Mouse (Mus musculus) hindbrain, embryonic 16.5 days (tissue): ENCODE data around the gene Gm10188. TPM values are rescaled to one million over a fixed set of nuclear protein-coding genes. Genes with fewer than 3 reads are reported as not detected.

ENCODE experiments used
- ATAC-seq: fragments of 200-750 bp; cut with Nextera tagmentation; 2 replicates; pipeline ENCODE4 v1.8.0; 2017; ENCODE audit warnings: moderate TSS enrichment, moderate library complexity
- H3K27ac ChIP-seq: fragments of 300-500 bp; sonication (generic); 2 replicates; pipeline ENCODE4 v1.5.1; 2014; ENCODE audit warnings: low read depth, mild to moderate bottlenecking, control low read depth, low read length, moderate library complexity
- H3K27me3 ChIP-seq: fragments of 300-500 bp; sonication (generic); replicated peaks from 2 replicates; pipeline ENCODE4 v1.6.1; 2014; ENCODE audit warnings: low read length; ENCODE audit not compliant: control insufficient read depth, insufficient read depth
- H3K36me3 ChIP-seq: fragments of 300-500 bp; sonication (generic); 2 replicates; pipeline ENCODE4 v1.6.1; 2014; ENCODE audit warnings: mild to moderate bottlenecking, low read length, moderate library complexity, mixed read lengths; ENCODE audit not compliant: control insufficient read depth, insufficient read depth
- H3K4me1 ChIP-seq: fragments of 300-500 bp; sonication (generic); 2 replicates; pipeline ENCODE4 v1.6.1; 2014; ENCODE audit warnings: low read depth, low read length; ENCODE audit not compliant: control insufficient read depth, insufficient read depth
- H3K4me2 ChIP-seq: fragments of 300-500 bp; sonication (generic); 2 replicates; pipeline ENCODE4 v1.6.1; 2014; ENCODE audit warnings: mild to moderate bottlenecking, low read length, control low read depth, moderate library complexity
- H3K4me3 ChIP-seq: fragments of 300-500 bp; sonication (generic); 2 replicates; pipeline ENCODE4 v1.5.1; 2014; ENCODE audit warnings: mild to moderate bottlenecking, low read length, control low read depth, moderate library complexity
- H3K9ac ChIP-seq: fragments of 300-500 bp; sonication (generic); 2 replicates; pipeline ENCODE4 v1.6.1; 2014; ENCODE audit warnings: low read depth, mild to moderate bottlenecking, control low read depth, low read length, moderate library complexity
- H3K9me3 ChIP-seq: fragments of 300-500 bp; sonication (generic); 2 replicates; pipeline ENCODE4 v1.6.1; 2014; ENCODE audit warnings: mild to moderate bottlenecking, low read length, moderate library complexity; ENCODE audit not compliant: control insufficient read depth
- WGBS: fragments of 180-500 bp; shearing (Covaris S2); extraction: QIAGEN DNeasy Blood & Tissue Kit; methylation state at CpG from one replicate; pipeline ENCODE4 v1.1.7; 2014; 5-methylcytosine and 5-hydroxymethylcytosine counted together
- polyA plus RNA-seq: library from polyadenylated mRNA; unstranded; fragments of >200 nt; fragmentation: Nextera tagmentation; extraction: Ambion mirVana; gene quantifications from 2 replicates; pipeline ENCODE4 v1.2.1, GENCODE M21; 2015

The Gm10188 gene
- not detected in 2 replicates for polyA plus RNA-seq

DNA sequence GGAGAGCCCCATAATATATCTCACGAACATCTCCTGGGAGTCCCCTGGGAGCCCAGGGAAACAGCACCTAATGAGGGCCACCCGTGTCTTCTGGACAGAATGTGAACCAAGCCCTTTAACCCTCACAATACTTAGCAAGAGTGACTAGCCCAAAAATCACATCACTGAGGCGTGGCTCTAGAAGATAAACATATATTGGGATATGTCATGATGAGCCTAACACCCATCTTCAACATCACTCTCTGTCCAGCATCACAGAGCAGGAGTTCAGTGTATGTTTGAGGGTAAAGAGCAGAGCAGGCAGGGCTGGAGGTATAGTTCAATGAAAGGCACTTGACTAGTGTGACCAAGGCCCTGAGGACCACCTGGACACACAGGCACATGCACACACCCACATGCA is at the start of gene Gm10188:
Gm10188 (minus strand) TSS at position 101 of the 400 bp plus-strand sequence.
- H3K4me1 ChIP-seq, result no peaks in the 10 kb centered on the region
- no peaks in the 10 kb centered on the region for H3K9me3 ChIP-seq
- no peak within 1 kb of the TSS for H3K9ac ChIP-seq
- H3K27me3 ChIP-seq, result no peaks in the 10 kb centered on the region
- WGBS, result 96% methylated on average over 3 of the region's 3 CpGs
- H3K36me3 ChIP-seq, result no peaks in the 10 kb centered on the region
- no peak for ATAC-seq
- no peak within 1 kb of the TSS for H3K27ac ChIP-seq
- H3K4me2 ChIP-seq, result no peak within 1 kb of the TSS
- H3K4me3 ChIP-seq, result no peak within 1 kb of the TSS

DNA sequence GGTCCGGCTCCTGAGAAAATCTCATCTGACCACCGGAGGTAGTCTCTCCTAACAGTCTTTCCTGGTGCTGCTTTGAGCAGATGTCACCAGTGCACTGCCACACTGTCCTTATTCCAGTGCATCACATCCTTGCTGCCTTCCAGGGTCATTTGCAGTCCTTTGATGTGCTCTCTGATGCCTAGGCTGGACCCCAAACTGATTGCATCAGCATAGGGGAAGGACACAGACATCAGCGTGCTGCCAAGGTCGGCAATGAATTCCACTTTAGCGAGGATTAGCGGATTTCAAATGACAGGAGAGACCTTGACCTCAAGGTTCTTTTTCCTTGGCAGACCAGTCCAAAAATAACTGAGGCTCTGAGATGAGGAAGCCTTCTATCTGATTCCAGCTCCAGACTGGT is 47.6 kb upstream of the Gm10188 start:
- H3K27me3 ChIP-seq, result no peaks in the 10 kb centered on the region
- H3K9ac ChIP-seq, result no peak overlapping the region
- 72% methylated on average over 6 of the region's 6 CpGs for WGBS
- H3K36me3 ChIP-seq, result no peaks in the 10 kb centered on the region
- ATAC-seq, result no peak
- H3K9me3 ChIP-seq, result no peaks in the 10 kb centered on the region
- no peak overlapping the region for H3K4me3 ChIP-seq
- H3K4me2 ChIP-seq, result no peak overlapping the region
- no peak overlapping the region for H3K27ac ChIP-seq
- H3K4me1 ChIP-seq, result peaks cover 8% of the 10 kb centered on the region

DNA sequence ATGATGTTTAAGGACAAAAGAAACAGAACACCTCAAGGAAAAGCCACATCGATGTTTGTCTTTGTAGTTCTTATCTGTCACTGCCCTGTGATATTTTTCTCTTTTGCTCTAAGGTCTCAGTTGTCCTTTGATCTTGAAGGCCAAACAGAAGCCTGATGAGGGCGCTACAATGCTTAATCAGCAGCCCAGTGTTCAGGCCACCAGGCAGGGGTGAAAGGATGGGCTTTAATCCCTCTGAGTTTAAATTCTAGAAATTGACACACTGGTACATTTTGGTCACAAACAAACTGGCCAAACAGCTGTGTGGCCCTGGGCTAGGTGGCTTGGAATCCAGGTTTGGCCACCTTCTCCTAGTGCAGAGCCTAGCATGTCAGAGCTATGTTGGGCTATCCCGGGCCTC is 47.1 kb upstream of the Gm10188 start:
- H3K27ac ChIP-seq, result no peak overlapping the region
- ATAC-seq, result no peak
- no peak overlapping the region for H3K4me2 ChIP-seq
- 84% methylated on average over 3 of the region's 3 CpGs for WGBS
- H3K9me3 ChIP-seq, result no peaks in the 10 kb centered on the region
- H3K9ac ChIP-seq, result no peak overlapping the region
- H3K4me1 ChIP-seq, result peaks cover 3% of the 10 kb centered on the region
- H3K4me3 ChIP-seq, result no peak overlapping the region
- H3K27me3 ChIP-seq, result no peaks in the 10 kb centered on the region
- H3K36me3 ChIP-seq, result no peaks in the 10 kb centered on the region

DNA sequence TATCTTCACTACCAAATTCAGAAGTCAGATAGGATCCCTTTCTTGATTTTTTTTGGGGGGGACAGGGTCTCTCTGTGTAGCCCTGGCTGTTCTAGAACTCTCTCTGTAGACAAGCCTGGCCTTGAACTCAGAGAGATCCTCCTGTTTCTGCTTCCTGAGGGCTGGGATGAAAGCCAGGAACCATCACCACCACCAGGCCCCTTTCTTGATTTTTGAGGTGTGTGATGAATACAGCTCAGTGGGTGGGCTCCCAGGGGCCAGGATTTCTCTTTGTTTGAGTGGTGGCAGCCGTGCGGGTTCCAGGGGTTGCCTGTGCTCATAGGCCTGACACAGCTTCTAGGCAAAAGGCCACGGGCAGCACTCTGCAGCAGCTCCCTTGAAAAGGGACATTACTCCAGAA is 41.7 kb upstream of the Gm10188 start:
- no peak for ATAC-seq
- Histone ChIP-seq H3K27ac (no peak overlapping the region), H3K4me2 (no peak overlapping the region), H3K27me3 (no peaks in the 10 kb centered on the region), H3K4me3 (no peak overlapping the region), H3K4me1 (no peaks in the 10 kb centered on the region; the same call in none of the 2 replicates), H3K9ac (no peak overlapping the region), H3K9me3 (no peaks in the 10 kb centered on the region), H3K36me3 (no peaks in the 10 kb centered on the region)
- 42% methylated on average over 3 of the region's 3 CpGs for WGBS

DNA sequence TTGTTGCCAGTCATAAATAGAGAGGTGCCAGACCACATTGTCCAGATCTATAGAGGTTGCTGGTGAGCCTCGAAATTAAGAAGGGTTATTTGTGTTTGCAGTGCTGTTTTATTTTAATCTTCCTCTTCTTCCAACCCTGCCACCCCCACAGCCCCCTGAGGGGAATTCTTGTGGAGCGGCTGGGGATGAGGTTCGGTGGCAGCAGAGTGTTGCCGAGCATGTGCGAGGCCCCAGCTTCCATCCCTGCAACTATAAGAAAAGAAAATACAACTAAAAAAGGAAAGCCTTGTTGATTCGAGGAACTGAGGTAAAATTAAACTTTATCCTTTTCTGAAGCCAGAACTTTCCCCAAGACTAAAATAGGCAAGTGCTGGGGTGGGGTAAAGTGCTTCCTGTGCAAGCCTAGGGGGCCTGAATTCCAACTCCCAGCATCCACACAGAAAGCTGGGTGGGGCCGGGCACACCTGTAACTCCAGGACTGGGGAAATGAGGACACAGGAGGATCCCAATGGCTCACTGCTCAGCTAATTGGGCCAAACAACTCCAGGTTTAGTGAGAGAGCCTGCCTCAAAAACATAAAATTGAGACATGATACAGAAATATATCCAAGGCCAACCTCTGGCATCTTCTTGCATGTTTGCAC is 39.0 kb upstream of the Gm10188 start:
- no peaks in the 10 kb centered on the region; the same call in none of the 2 replicates for H3K4me1 ChIP-seq
- no peak overlapping the region for H3K4me3 ChIP-seq
- H3K9ac ChIP-seq, result no peak overlapping the region
- H3K27me3 ChIP-seq, result no peaks in the 10 kb centered on the region
- ATAC-seq, result no peak
- no peaks in the 10 kb centered on the region for H3K9me3 ChIP-seq
- no peaks in the 10 kb centered on the region for H3K36me3 ChIP-seq
- 69% methylated on average over 7 of the region's 7 CpGs for WGBS
- H3K4me2 ChIP-seq, result no peak overlapping the region
- H3K27ac ChIP-seq, result no peak overlapping the region

DNA sequence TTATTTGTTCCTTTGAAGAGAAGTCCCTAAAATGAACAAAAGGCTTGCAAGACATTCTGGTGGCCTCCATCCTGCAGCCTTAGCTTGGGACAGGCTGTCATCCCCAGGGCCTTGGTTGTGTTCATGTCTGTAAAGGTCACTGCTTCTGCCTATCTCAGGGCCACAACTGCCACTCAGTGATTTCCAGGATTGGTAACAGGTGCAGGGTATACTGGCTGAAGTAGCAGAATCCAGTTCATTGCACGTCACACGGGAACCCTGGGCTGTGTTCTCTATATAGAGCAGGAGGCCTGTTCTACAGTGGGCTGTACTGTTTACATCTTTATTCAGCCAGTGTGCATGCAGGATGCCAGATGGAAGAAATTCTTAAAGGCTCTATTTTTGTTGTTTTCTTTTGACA is 38.4 kb upstream of the Gm10188 start:
- H3K27me3 ChIP-seq, result no peaks in the 10 kb centered on the region
- H3K9me3 ChIP-seq, result no peaks in the 10 kb centered on the region
- H3K4me2 ChIP-seq, result no peak overlapping the region
- ATAC-seq, result no peak
- 45% methylated on average over 2 of the region's 2 CpGs for WGBS
- no peaks in the 10 kb centered on the region; the same call in none of the 2 replicates for H3K4me1 ChIP-seq
- no peak overlapping the region for H3K4me3 ChIP-seq
- no peak overlapping the region for H3K27ac ChIP-seq
- H3K9ac ChIP-seq, result no peak overlapping the region
- no peaks in the 10 kb centered on the region for H3K36me3 ChIP-seq

DNA sequence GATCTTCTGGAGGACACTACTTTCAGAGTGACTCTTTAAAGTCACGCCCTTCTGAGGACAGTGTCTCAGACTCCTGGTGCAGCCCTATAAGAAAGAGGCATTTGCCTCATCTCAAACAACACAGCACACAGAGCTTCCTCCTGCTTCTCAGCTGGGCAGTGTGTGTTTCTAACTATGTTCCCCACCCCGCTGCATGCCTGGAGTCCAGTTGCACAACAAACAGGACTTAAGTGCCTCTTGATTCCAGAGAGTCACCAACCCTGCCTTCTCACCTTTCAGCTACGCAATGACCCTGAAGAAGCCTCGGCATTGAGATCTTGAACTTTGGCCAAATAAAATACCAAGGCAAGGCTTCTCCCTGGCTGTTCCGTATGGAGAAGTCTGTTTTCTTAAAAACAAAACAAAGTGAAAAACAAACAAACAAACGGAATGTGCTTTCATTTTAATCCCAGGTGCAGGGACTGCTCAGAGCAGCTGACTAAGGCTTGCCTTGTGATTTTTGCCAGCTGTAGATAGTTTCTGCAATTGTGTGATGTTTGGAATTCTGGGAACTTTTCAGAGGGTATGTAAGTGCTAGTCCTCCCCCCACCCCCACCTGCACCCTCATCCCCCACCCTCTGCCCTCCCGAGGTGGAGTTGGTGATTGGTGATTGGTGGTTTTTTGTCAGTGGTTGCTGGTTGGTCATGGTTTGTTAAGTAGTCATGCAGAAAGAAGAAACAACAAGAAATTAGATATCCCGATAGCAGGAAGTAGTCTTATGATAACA is 37.4 kb upstream of the Gm10188 start:
- Histone ChIP-seq H3K9ac (no peak overlapping the region), H3K4me3 (no peak overlapping the region), H3K27me3 (no peaks in the 10 kb centered on the region), H3K4me1 (no peaks in the 10 kb centered on the region; the same call in none of the 2 replicates), H3K27ac (no peak overlapping the region), H3K4me2 (no peak overlapping the region), H3K9me3 (no peaks in the 10 kb centered on the region), H3K36me3 (no peaks in the 10 kb centered on the region)
- ATAC-seq, result no peak
- WGBS, result 61% methylated on average over 8 of the region's 8 CpGs

DNA sequence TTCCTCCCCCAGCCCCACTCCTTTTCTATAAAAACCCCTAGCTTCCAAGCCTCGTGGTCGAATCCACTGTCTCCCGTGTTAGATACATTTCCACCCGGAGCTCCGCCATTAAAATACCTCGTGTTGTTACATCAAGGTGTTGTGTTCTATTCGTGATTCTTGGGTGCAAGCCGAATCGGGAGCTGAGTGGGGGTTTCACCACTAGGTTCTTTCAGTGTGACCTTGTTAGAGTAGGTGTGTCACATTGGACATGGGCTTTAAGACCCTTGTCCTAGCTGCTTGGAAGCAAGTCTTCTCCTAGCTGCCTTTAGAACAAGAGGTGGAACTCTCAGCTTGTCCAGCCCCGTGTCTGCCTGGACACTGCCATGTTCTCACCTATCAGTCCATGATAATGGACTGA is 36.4 kb upstream of the Gm10188 start:
- Histone ChIP-seq H3K4me3 (no peak overlapping the region), H3K27ac (no peak overlapping the region), H3K27me3 (no peaks in the 10 kb centered on the region), H3K4me1 (no peaks in the 10 kb centered on the region; the same call in none of the 2 replicates), H3K9ac (no peak overlapping the region), H3K9me3 (no peaks in the 10 kb centered on the region), H3K36me3 (no peaks in the 10 kb centered on the region), H3K4me2 (no peak overlapping the region)
- 92% methylated on average over 10 of the region's 10 CpGs for whole genome bisulfite sequencing
- ATAC-seq, result no peak

DNA sequence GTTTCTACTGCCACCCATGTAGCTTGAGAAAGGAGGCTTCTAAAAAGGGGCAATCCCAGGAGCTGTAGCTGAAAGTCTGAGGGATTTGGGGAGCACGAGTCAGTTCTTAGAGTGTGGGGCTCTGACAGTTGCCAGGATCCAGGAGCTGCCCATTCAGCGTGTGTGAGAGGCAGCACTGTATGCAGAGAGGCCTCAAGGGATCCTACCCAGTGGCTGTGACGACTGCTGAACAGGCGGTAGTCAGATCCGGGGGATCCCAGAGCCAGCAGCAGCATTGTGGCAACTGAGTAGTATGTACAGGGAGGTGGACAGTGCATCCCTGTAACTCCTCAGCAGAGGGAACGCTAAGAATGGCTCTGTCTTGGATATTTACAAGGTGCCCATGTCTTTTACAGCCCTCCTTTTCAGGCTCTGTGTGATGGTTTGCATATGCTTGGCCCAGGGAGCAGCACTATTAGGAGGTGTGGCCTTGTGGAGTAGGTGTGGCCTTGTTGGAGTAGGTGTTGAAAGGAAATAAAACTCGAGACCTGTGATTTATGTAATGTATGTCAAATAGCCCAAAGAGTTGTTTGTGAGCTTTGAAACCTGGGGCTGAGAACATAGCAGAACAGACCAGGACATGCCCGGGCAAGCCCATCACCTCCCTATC is 35.8 kb upstream of the Gm10188 start:
- Histone ChIP-seq H3K9me3 (no peaks in the 10 kb centered on the region), H3K4me1 (no peaks in the 10 kb centered on the region; the same call in none of the 2 replicates), H3K9ac (no peak overlapping the region), H3K4me2 (no peak overlapping the region), H3K27ac (no peak overlapping the region), H3K36me3 (no peaks in the 10 kb centered on the region), H3K27me3 (no peaks in the 10 kb centered on the region), H3K4me3 (no peak overlapping the region)
- 51% methylated on average over 8 of the region's 8 CpGs for WGBS
- ATAC-seq, result no peak
